Mouse (Mus musculus): ENCODE measurements around the gene Pdlim5.
"Not testable (repeated sequence)": the region's sequence is repeated elsewhere in the genome, so short reads cannot be mapped to it uniquely, and the experiment has no call there.

Pdlim5 gene

GRCm38 (mm10) chr3:142395520-142396193 is at the start of gene Pdlim5:
Gene Pdlim5 (minus strand): TSS chr3:142395696.
- ChIA-PET CTCF (interaction anchor here in 3 of 4 experiments (0.6 to 1.3 kb wide), 3 partner anchors 22 to 101 kb away, joined by 3 to 5 read pairs (median 3); no protein-coding TSS in a partner anchor), POLR2A (interaction anchor here (0.7 to 2.1 kb wide), 9 partner anchors 11 to 53 kb away, joined by 3 to 16 read pairs (median 4); no protein-coding TSS in a partner anchor)

GRCm38 (mm10) chr3:142443710-142444043 is 48.2 kb upstream of the Pdlim5 start:
- CTCF ChIA-PET, result interaction anchor here (0.6 to 1.6 kb wide), 14 partner anchors 9 to 537 kb away, joined by 3 to 9 read pairs (median 4); partner anchors contain the start of gene Pdlim5 (in 1 of the 4)
- POLR2A ChIA-PET, result interaction anchor here in 1 of 4 experiments (1.4 kb wide), 1 partner anchor 157 kb away, joined by 3 read pairs; no protein-coding TSS in a partner anchor

GRCm38 (mm10) chr3:142443006-142443709 is 47.7 kb upstream of the Pdlim5 start:
- ChIA-PET CTCF (interaction anchor here (0.6 to 1.6 kb wide), 19 partner anchors 9 to 1014 kb away, joined by 3 to 10 read pairs (median 4); partner anchors contain the start of gene Pdlim5 (in 1 of the 4)), POLR2A (interaction anchor here in 2 of 4 experiments (0.6 to 1.4 kb wide), 2 partner anchors 108 to 156 kb away, joined by 3 read pairs; no protein-coding TSS in a partner anchor)

- CTCF ChIA-PET, result interaction anchor here in 3 of 4 experiments (0.9 to 1.4 kb wide), 4 partner anchors 33 to 160 kb away, joined by 3 to 10 read pairs (median 4); no protein-coding TSS in a partner anchor
- POLR2A ChIA-PET, result interaction anchor here in 1 of 4 experiments (1.4 kb wide), 1 partner anchor 156 kb away, joined by 3 read pairs; no protein-coding TSS in a partner anchor
Measured at GRCm38 (mm10) chr3:142442161-142442560, 46.7 kb upstream of the Pdlim5 start.

GRCm38 (mm10) chr3:142441142-142441541 is 45.6 kb upstream of the Pdlim5 start:
- ChIA-PET POLR2A (no interaction called here), CTCF (interaction anchor here in 1 of 4 experiments (1.2 kb wide), 1 partner anchor 146 kb away, joined by 3 read pairs; no protein-coding TSS in a partner anchor)

- ChIA-PET CTCF (interaction anchor here in 1 of 4 experiments (1.0 kb wide), 1 partner anchor 157 kb away, joined by 3 read pairs; no protein-coding TSS in a partner anchor), POLR2A (no interaction called here)
Measured at GRCm38 (mm10) chr3:142440191-142440590, 44.7 kb upstream of the Pdlim5 start.

GRCm38 (mm10) chr3:142439591-142440093 is 44.1 kb upstream of the Pdlim5 start:
- ChIA-PET CTCF (interaction anchor here in 1 of 4 experiments (1.0 kb wide), 1 partner anchor 157 kb away, joined by 3 read pairs; no protein-coding TSS in a partner anchor), POLR2A (no interaction called here)

- CTCF ChIA-PET, POLR2A ChIA-PET: not testable (repeated sequence)
Measured at GRCm38 (mm10) chr3:142438630-142439029, 43.1 kb upstream of the Pdlim5 start.

GRCm38 (mm10) chr3:142436824-142437223 is 41.3 kb upstream of the Pdlim5 start:
- POLR2A ChIA-PET, result no interaction called here
- CTCF ChIA-PET, result no interaction called here

- ChIA-PET CTCF (interaction anchor here in 1 of 4 experiments (1.1 kb wide), 1 partner anchor 38 kb away, joined by 3 read pairs; no protein-coding TSS in a partner anchor), POLR2A (no interaction called here)
Measured at GRCm38 (mm10) chr3:142436212-142436611, 40.7 kb upstream of the Pdlim5 start.

- ChIA-PET CTCF (interaction anchor here in 1 of 4 experiments (0.9 kb wide), 1 partner anchor 9 kb away, joined by 3 read pairs; no protein-coding TSS in a partner anchor), POLR2A (interaction anchor here in 1 of 4 experiments (1.2 kb wide), 1 partner anchor 40 kb away, joined by 4 read pairs; the partner anchor contains the start of gene Pdlim5)
Measured at GRCm38 (mm10) chr3:142434786-142435168, 39.3 kb upstream of the Pdlim5 start.

- POLR2A ChIA-PET, result interaction anchor here in 1 of 4 experiments (1.2 kb wide), 1 partner anchor 39 kb away, joined by 4 read pairs; the partner anchor contains the start of gene Pdlim5
- CTCF ChIA-PET, result interaction anchor here in 1 of 4 experiments (0.9 kb wide), 1 partner anchor 9 kb away, joined by 3 read pairs; no protein-coding TSS in a partner anchor
Measured at GRCm38 (mm10) chr3:142434127-142434785, 38.8 kb upstream of the Pdlim5 start.

- ChIA-PET POLR2A (no interaction called here), CTCF (no interaction called here)
Measured at GRCm38 (mm10) chr3:142431481-142431880, 36.0 kb upstream of the Pdlim5 start.

- ChIA-PET CTCF (no interaction called here), POLR2A (no interaction called here)
Measured at GRCm38 (mm10) chr3:142430048-142430447, 34.6 kb upstream of the Pdlim5 start.

- ChIA-PET CTCF (interaction anchor here in 1 of 4 experiments (0.6 kb wide), 1 partner anchor 23 kb away, joined by 6 read pairs; no protein-coding TSS in a partner anchor), POLR2A (no interaction called here)
Measured at GRCm38 (mm10) chr3:142426806-142427205, 31.3 kb upstream of the Pdlim5 start.

- CTCF ChIA-PET, result interaction anchor here in 1 of 4 experiments (1.1 kb wide), 1 partner anchor 51 kb away, joined by 3 read pairs; no protein-coding TSS in a partner anchor
- POLR2A ChIA-PET, result no interaction called here
Measured at GRCm38 (mm10) chr3:142424134-142424533, 28.6 kb upstream of the Pdlim5 start.

- POLR2A ChIA-PET, result no interaction called here
- CTCF ChIA-PET, result interaction anchor here in 1 of 4 experiments (1.1 kb wide), 1 partner anchor 52 kb away, joined by 3 read pairs; no protein-coding TSS in a partner anchor
Measured at GRCm38 (mm10) chr3:142423501-142423917, 28.0 kb upstream of the Pdlim5 start.

- CTCF ChIA-PET, result no interaction called here
- POLR2A ChIA-PET, result no interaction called here
Measured at GRCm38 (mm10) chr3:142422229-142422628, 26.7 kb upstream of the Pdlim5 start.

- ChIA-PET CTCF (no interaction called here), POLR2A (no interaction called here)
Measured at GRCm38 (mm10) chr3:142421470-142421869, 26.0 kb upstream of the Pdlim5 start.

Data from embryonic stem cell, embryonic (primary cell).